Mouse (Mus musculus) spleen, adult 2 months (tissue): ENCODE results near the gene Zfp423.

Source experiments
- CTCF ChIP-seq: fragments of 200-500 bp; IDR thresholded peaks from 2 replicates; pipeline ENCODE4 v1.5.1; 2011; ENCODE audit warnings: mild to moderate bottlenecking, inconsistent platforms; ENCODE audit not compliant: insufficient read depth, insufficient read length, insufficient replicate concordance; ENCODE audit errors: extremely low read depth
- POLR2A ChIP-seq: fragments of 200-500 bp; IDR thresholded peaks from 2 replicates; pipeline ENCODE4 v1.6.1; 2011; ENCODE audit warnings: low read depth, low read length, inconsistent platforms

DNA sequence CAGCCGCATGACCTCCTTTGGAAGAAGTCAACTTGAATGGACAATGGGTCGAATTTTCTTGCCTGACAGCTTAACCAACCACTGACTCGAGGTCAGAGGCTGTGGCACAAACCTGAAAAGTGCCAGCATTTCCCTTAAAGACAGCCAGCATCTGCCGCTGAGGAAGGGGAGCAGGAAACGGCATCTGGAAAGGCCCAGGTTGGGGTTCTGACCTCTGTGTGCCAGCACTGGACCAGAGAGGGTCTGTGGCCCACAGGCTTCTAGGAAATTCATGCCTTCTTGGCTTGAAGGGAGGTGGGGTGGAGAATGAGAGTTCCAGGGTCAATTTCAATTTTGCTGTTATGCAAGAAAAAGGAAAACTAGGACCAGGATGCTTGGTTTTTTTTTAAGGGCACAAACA is 124.7 kb downstream of the Zfp423 start:
- TF ChIP-seq CTCF (no peak), POLR2A (no peak)
